Mouse (Mus musculus): ENCODE data around the gene S1pr5.
"Not testable (repeated sequence)": the region's sequence is repeated elsewhere in the genome, so short reads cannot be mapped to it uniquely, and the experiment has no call there.

S1pr5 gene

DNA sequence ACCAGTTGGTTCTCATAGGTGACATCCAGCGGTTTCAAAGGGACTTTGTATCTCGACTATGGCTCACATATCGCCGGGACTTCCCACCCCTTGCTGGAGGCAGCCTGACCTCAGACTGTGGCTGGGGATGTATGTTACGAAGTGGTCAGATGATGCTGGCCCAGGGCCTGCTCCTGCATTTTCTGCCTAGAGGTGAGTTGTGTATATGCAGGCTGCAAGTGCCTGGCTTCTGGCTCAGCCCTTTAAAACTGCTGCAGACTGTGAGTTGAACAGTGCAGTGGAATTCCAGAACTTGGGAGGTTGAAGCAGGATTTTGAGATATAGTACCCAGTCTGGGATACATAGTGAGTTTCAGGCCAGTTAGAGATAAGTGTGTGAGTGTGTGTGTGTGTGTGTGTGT, 18.6 kb upstream of the S1pr5 start:
- no peak for DNase-seq

DNA sequence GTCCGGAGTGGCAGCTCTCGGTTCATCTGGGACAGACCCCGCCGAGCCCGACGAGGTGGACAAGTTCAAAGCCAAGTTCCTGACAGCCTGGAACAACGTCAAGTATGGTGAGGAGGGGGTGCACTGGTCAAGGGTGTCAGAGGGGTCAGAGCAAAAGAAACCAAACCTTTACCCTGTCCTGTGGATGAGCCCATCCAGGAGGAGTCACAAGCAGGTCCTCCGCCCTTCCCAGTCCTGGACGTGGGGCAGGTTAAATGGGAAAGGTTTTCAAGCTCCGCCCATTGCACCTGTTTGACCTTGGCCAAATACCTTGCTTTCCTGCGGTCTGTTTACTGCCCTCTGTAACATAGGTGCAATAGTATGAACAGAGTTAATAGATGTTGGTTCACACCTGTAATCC, 17.4 kb upstream of the S1pr5 start:
- DNase-seq, result no peak

DNA sequence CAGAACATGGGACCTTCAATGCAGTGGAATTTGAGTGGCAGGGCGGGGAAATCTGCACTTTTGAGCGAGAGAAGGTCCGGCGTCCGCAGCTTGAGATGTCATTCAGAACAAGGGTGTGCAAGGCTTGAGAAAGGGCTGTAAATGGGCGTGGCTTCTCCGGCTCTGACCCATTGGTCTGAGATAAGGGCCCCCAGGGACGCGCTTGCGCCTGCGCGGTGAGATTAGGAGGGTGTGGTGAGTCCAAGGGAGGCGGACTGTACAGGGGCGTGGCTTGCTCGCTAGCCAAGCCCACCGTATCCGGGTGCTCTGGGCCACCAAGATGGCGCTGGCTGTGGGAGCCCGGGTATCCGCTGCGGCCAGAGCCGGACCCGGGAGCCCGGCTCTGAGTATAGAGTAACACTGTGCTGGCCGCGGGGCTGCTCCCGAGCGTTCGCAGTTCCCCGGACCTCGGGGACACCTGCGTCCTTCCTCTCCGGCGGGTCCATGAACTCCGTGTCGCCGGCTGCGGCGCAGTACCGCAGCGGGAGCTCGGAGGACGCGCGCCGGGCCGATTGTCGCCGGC, 16.8 kb upstream of the S1pr5 start, which contains the start of gene Atg4d:
TSS of gene Atg4d (plus strand) at position 294 of the 562 bp plus-strand sequence.
- peak; percentile 100 for DNase-seq

DNA sequence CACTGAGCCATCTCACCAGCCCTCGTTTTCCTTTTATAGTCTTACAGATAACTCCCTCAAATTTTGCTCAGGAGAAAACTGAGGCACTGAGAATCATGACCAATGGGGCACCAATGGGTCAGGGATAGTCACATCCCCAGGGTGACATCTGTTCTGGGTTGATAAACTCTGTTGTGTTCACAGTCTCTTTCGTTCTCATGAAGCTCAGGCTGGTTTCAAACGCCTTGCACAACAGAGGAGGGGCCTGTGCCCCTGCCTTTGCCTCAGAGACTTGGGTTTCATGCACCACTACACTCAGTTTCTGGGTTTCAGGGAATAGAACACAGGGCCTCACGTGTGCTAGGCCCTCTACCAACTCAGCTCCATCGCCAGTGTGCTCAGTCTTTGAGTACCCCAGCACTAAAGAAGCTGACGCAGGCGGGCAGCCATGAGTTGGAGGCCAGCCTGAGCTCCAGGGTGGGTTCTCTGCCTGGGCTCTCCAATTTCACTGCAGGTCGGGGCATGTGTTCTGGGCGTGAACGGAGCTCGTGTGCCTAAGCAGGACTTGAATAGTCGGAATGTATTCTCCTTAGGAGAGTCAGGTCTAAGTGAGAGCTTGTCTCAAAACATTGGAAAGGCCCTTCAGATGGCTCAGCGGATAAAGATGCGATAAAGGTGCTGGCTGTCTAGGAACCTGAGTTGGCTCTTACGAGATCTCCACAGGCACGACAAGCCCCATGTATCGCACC, 16.2 kb upstream of the S1pr5 start:
- DNase-seq, result peak; percentile 94

DNA sequence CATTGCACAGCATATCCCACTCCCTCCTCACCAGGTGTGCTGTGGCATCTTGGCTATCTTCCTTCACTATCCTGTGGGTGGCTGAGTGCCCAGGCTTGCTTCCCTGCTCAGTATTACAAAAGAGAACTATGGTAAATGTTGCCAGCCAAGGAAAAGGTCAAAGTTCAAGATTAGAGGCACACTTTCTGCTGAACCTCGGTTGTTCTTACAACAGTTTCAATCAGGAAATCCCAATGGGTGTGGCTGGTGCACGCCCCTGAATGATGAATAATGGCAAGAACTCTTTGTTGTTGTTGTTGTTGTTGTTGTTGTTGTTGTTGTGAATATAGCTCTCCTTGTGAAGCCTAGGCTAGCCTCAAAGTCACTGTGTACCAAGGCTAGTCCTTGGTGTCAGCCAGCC, 13.6 kb upstream of the S1pr5 start:
- DNase-seq, result no peak

DNA sequence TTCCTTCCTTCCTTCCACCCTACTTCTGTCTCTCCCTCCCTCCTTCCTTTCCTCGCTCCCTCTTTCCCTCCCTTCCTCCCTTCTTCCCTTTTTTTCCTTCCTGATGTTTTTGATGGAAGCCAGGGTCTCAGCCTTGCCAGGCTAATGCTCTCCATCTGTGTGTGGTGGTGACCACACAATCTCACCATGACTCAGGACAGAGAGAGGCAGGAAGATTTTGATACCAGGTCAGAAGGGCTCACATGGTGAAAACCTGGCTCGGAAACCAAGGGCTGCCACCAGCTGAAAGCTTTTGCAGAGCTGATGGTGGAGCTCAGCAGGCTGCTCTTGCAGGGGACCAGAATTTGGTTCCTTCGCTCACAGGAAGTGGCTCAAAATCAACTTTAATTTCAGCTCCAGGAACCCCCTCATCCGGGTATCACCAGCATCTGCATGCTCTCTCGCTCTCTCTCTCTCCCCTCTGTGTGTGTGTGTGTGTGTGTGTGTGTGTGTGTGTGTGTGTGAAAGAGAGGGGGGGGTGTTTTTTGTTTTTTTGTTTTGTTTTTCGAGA, 12.3 kb upstream of the S1pr5 start:
- no peak for DNase-seq

DNA sequence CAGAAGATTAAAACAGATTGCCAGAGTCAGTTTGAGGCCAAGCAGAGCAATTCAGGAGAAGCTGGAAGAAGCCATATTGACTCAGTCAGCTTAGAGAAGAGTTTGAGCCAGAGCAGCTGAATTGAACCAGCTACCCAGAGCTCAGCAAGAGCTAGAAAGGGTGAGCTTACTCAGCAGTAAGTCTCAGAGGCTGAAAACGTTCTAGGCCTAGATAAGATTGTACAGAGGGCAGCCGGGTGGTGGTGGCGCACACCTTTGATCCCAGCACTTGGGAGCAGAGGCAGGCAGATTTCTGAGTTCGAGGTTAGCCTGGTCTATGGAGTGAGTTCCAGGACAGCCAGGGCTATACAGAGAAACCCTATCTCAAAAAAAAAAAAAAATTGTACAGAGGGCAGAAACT, 8.1 kb upstream of the S1pr5 start:
- not testable (repeated sequence) for DNase-seq

DNA sequence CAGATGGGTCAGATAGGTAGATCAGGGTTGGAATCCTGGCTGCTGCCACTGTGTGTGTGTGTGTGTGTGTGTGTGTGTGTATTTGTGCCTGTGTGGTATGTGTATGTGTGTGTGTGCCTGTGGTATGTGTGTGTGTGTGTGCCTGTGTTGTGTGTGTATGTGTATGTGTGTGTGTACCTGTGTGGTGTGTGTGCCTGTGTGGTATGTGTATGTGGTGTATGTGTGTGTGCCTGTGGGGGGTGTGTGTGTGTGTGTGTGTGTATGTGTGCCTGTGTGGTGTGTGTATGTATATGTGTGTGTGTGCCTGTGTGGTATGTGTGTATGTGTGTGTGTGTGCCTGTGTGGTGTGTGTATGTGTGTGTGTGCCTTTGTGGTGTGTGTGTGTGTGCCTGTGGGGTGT, 6.4 kb upstream of the S1pr5 start:
- DNase-seq, result no peak

DNA sequence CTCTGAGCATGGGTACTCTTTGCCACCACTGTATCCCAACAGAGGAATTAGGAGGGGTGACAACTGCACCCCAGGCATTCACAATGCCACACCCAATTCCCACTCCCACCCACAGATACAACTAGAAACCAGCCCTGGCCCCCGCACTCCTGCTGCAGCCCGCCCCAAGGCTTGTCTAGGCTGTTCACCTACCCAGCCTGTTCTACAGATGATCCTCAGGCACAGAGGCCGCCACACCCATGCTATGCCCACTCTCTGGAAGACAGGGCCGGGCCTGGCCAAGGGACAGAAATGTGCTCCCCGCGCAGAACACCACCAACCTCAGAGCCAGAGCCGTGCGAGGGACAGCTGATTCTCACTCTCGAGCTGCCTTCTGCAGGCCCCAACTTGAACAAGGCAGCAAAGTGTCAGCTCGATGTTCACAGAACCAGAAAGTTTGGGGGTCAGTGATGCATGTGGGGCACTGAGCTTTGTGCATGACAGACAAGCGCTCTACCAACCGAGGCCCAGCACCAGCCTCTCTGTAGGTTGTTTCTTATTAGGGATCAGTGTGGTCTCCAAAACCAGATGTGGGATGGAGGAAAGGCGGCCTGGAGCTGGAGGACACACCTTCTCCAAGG, 3.0 kb upstream of the S1pr5 start:
- DNase-seq, result no peak

DNA sequence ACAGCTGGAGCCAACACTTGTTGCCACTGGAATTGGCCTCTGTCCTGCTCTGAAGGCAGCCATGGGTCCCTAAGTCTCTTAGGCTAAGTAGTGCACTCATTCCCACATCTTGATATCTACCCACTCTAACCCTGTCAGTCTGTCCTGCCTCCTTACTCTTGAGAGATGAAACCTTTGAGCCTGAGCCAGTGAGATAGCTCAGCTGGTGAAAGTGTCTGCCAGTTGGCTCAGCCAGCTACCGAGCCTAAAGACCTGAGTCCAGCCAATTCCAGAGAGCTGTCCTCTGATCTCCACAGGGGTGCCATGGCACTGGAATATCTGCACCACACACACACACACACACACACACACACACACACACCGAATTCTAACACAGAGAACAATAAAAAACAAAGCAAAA, 2.3 kb upstream of the S1pr5 start:
- peak; percentile 92 for DNase-seq

DNA sequence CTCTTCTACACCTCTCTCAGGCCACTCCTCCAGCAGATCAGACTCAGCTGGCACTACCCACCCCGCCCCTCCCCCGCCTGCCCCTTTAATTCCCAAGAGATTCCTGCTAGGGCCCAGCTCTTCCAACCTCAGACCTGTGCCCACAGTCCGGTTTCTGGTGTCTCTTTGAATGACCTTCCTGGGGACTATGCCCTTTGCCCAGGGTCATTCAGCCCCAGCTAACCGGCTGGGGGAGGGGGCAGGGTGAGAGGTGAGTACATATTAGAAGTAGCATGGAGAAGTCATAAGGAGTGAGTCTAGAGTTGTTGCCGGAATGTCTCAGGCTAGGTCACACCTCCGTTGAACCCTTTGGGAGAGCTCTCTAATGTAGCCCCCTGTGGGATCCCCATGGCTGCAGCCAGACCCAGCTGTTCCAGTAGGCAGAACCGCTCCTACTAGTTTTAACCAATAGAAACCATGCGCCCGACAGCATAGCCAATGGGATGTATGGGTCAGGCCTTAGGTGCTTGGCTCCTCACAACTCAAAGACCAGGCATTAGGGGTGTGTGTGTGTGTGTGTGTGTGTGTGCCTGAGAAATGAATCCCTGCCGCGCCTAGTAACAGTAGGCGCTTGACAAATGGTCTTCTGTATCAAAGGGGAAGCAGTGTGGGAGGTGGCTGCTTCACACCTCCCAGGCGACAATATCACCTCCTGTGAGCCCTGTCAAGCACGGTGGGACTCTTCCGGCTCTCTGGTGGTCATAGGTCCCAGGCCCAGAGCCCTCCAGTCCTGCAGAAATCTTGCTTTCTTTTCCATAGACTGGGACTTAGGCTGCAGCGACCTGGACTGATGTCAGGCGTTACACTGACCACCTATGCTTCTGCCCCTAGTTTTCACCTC, 1.6 kb upstream of the S1pr5 start:
- peak; percentile 87 for DNase-seq

DNA sequence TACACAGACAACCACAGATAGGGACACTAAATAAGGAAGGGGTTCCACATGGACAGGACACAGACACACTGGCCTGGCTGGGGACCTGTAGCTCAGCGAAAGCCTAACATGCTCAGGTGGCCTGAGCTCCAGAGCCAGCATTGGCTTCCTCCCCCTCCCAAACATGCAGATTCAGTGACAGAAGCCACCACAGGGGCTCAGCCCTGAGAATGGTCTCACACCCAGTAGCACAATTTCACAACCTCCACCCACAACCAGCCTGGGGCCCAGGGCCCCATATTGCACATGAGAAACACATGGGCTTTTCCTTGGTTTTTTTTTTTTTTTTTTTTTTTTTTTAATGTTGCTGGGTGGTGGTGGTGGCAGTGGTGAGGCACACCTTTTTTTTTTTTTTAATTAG, 1.9 kb downstream of the S1pr5 start:
- DNase-seq, result no peak

DNA sequence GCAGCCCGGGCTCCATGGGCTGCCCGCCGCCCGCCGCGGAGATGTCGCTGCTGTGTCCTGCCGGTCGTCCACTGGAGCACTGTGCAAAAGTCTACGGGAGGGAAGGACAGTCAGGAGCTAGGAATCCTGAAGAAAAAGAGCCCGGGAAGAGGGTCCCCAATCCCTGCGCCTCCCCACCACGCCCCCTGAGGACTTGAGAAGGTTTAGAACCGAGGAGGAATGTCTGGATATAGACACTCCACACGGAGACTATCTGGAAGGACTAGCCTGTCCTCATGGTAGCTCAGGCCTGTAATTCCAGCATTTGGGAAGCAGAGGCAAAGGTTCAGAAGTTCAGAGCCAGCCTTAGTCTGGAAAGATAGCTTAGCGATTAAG, 3.1 kb downstream of the S1pr5 start:
- no peak for DNase-seq

DNA sequence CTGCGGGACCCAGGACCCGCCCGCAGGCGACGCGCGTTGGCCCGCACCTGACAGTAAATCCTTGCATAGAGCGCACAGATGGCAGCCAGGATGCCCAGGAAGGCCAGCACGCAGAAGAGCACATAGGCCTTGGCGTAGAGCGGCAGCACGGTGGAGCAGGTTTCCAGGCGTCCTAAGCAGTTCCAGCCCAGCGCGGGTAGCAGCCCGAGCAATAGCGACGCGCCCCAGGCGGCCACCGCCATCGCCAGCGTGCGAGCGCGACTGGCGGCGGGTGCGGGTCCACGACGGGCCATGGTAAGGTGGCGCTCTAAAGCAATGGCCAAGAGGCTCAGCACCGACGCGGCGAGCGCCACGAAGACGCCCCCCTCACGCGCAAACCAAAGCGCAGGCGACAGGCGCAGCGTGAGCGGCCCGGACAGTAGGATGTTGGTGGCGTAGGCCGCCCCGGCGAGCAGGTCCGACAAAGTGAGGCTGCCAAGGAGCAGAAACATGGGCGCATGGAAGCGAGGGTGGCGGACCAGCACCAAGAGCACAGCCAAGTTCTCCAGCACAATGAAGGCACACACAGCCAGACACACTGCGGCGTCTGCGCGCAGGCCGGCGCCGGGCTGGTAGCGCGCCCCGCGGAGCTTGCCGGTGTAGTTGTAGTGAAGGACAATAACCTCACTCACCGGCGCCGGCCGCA, 3.7 kb downstream of the S1pr5 start:
- DNase-seq, result no peak

DNA sequence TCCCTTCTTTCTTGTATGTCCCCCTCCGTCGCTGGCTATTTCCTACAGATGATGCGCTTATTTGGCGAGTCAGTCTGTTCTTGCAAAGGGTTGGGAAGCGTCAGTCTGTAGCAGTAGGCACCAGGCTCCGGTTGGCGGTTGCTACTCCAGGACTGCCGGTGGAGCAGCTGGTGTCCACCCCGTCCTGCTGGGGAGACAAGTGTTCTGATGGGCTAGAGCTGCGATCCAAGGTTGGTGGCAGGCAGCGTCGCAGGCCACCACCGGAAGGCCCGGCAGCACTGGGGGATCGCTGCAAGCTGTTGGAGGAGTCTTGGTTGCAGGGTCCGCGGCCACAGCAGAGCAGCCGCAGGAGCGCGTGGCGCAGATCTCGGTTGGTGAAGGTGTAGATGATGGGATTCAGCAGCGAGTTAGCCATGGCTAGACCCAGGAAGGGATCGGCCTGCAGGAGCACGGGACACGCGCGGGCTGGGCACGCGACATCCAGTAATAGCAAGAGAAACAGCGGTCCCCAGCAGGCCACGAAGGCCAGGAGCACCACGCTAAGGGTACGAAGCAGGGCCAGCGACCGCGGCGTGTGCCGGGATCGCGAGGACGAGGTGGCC, 4.3 kb downstream of the S1pr5 start:
- no peak for DNase-seq

DNA sequence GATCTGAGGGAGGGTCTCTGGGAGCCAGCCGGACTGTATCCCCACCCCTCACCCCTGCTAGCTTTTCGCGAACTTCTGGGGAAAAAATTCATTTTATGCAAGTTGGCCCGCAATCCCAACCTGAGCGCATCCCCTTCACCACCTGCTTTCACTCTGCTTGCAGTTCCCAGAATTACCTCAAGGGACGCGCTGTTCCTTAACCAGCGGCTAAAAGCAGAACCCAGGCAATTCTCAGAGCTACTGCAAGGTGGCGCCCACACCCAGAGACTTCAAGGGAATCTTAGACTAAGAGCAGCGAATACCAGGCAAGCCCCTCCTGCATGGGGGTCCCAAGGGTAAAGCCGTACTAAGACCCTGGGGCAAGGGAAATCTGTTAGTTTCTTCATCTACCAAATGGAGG, 6.9 kb downstream of the S1pr5 start:
- DNase-seq, result peak; percentile 97

DNA sequence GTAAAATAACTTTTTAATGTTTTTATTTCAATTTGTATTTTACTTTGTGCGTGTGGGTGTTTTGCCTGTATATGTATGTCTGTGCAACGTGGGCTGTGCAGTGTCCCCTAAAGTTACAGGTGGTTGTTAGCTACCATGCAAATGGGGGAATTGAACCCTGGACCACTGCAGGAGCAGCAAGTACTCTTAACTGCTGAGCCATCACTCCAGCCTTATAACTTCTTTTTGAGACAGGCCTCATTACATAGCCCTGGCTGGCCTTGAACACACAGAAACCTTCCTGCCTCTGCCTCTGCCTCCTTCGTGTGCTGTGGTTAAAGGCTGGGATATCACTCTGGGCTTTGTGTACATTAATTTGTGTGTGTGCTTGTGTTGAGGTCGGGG, 8.8 kb downstream of the S1pr5 start:
- no peak for DNase-seq

DNA sequence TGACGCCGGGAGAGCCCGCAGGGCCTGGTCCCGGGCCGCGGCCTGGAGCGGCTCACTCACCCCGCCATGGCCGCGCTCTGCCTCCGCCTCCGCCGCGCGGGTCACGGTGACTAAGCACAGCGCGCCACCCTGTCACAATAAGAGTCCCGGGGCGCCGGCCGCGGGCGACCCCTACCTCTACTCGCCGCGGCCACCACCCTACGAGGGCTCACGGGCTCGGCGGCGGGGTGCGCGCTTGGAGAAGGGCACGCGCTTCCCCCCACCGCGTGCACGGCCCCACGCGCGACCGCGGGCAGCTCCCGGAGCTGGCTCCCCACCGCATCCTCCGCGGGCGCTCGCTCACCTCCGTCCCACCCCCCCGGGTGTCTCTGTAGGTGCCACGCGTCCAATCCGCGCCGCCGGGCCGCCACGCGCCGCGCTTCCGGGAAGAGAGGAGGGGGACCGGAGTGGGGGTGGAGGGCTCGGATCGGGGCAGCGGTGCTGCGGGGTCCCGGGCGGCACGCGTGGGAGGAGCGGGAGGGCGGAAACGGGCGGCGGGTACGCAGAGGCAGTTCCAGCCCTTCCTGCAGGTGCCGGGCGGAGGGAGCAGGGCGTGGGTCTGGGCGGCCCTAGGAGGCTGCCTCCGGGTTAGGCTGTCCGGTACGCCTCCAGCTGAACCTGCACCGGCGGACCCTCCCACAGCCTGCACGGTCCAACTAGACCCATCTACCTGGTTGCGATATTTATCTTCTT, 9.3 kb downstream of the S1pr5 start, which contains the start of gene Keap1:
TSS of gene Keap1 (minus strand) at position 629 of the 732 bp plus-strand sequence.
- peak; percentile 99 for DNase-seq

DNA sequence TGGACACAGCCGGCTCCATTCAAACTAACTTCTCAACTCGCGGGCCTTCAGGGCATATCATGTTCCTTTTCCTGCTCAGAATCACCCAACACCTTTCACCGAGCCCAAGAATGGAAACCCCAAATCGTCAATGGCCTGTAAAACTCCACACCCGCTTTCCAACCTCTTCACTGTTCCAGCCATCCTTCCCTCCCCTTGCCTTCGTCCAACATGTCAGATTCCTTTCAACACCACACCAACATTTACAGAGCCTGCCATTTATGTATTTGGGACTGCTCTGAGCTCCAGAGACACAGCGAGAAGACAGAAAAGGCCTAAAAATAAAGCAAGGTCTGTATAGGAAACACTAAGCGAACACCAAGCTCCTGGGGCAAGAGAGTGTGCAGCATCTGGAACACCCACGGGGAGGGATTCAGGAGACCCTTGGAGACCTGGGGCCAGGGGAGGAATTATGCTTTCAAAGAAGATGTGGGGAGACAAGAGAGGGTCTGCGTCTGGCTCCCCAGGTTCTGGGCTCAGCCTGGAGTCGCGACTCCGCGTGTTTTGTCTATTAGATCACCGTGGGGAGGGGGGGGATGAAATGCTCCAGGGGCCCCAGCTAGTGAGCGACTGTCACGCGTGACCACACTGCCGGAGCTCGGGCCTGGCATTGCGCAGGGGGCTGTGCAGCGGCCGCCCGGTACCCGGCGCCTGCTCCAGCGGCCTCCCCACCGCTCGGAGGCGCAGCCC, 10.1 kb downstream of the S1pr5 start:
- DNase-seq, result peak; percentile 97

DNA sequence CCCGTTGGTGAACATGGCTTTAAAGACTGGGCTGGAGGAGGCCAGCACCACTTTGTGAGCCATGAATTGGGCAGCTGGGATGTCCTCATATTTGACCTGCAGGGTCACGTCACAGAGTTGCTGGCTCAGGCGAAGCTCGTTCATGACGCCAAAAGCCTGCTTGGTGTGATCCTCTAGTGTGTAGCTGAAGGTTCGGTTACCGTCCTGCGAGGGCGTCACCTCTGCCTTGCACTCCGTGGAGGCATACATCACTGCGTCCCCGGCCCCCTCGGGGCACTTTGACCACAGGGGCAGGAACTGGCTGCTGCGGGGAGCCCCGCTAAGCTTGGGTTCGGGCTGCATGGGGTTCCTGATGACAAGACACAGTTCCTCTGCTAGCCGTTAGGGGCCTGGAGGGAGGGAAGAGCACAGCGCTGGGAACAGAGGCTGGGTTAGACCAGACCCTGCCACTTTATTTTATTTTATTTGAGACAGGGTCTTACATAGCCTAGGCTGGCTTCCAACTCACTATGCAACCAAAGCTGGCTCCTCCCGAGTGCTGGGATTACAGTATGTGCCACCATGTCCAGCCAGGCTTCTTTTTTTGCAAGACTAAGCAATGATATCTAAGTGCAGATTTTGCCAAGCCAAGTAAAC, 10.8 kb downstream of the S1pr5 start:
- DNase-seq, result peak; percentile 95
